Mouse (Mus musculus) neural tube, embryonic 10.5 days (tissue): ENCODE measurements around the gene Gm21293.
"Not testable (repeated sequence)": the region's sequence is repeated elsewhere in the genome, so short reads cannot be mapped to it uniquely, and the experiment has no call there.

Experiments used
- DNase-seq: peaks from one replicate; pipeline ENCODE4 v3.0.0-alpha.2; 2017; ENCODE audit warnings: low spot score; ENCODE audit errors: extremely low spot score

Gm21293 gene

DNA sequence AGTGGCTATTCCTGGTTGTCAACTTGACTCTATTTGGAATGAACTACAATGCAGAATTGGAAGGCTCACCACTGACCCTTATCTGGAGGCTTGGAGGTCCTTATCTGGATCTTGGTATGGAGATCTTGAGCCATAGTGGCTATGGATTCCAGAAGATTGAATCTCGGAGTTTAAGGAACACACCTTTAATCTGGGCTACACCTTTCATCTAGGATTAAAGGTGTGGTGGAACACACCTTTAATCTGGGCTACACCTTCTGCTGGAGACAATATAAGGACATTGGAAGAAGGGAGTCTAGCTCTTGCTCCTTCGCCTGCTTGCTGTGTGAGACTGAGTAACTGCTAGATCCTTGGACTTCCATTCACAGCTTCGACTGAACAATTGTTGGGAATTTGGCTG lies at the start of gene Gm21293:
Gene Gm21293 (plus strand): TSS at position 301 of the 400 bp plus-strand sequence.
- not testable (repeated sequence) for DNase-seq

DNA sequence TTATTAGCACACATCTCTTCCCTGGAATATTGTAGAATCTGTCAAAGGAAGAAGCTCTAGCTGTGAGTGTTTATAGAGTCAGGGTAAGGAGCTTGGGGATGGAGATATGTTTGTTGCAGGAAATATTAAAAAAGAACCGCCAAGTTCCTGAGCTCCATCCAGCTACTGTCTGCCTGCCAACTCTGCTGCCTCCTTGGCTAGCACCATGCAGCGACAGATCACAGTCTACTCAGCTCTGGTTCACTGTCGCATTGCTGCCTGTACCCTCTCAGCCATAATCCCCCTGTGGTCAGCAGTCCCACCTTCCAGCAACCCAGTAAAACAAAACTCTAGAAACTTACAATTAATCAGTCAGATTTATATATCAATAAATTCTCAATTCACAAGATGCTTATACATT lies 32.7 kb upstream of the Gm21293 start:
- DNase-seq: no peak

DNA sequence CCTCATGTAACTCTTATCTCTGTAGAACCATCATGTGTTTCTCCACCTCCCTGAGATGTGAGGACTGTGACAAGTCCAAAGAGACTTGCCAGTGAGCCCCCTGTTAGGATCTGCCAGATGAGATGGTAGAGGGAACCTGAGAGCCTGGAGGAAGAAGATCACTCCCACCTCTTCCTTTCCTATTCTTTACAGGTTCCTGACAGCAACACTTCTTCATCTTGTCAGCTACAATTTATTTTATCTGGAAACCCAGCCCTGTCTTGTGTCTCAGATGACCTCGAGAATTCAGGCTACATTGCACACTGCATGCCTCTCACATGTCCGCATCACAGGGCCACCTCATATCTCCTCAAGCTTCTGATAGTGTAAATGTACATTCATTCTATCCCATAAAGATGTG lies 24.5 kb upstream of the Gm21293 start:
- no peak for DNase-seq

DNA sequence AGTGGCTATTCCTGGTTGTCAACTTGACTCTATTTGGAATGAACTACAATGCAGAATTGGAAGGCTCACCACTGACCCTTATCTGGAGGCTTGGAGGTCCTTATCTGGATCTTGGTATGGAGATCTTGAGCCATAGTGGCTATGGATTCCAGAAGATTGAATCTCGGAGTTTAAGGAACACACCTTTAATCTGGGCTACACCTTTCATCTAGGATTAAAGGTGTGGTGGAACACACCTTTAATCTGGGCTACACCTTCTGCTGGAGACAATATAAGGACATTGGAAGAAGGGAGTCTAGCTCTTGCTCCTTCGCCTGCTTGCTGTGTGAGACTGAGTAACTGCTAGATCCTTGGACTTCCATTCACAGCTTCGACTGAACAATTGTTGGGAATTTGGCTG lies 8.4 kb downstream of the Gm21293 start, which contains the start of gene Gm6763:
Gene Gm6763 (plus strand): TSS at position 301 of the 400 bp plus-strand sequence.
- DNase-seq: not testable (repeated sequence)

DNA sequence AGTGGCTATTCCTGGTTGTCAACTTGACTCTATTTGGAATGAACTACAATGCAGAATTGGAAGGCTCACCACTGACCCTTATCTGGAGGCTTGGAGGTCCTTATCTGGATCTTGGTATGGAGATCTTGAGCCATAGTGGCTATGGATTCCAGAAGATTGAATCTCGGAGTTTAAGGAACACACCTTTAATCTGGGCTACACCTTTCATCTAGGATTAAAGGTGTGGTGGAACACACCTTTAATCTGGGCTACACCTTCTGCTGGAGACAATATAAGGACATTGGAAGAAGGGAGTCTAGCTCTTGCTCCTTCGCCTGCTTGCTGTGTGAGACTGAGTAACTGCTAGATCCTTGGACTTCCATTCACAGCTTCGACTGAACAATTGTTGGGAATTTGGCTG lies 16.9 kb downstream of the Gm21293 start, which contains the start of gene Gm8764:
Gene Gm8764 (plus strand): TSS at position 301 of the 400 bp plus-strand sequence.
- not testable (repeated sequence) for DNase-seq

DNA sequence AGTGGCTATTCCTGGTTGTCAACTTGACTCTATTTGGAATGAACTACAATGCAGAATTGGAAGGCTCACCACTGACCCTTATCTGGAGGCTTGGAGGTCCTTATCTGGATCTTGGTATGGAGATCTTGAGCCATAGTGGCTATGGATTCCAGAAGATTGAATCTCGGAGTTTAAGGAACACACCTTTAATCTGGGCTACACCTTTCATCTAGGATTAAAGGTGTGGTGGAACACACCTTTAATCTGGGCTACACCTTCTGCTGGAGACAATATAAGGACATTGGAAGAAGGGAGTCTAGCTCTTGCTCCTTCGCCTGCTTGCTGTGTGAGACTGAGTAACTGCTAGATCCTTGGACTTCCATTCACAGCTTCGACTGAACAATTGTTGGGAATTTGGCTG lies 25.4 kb downstream of the Gm21293 start, which contains the start of gene Gm21304:
Gene Gm21304 (plus strand): TSS at position 301 of the 400 bp plus-strand sequence.
- not testable (repeated sequence) for DNase-seq

DNA sequence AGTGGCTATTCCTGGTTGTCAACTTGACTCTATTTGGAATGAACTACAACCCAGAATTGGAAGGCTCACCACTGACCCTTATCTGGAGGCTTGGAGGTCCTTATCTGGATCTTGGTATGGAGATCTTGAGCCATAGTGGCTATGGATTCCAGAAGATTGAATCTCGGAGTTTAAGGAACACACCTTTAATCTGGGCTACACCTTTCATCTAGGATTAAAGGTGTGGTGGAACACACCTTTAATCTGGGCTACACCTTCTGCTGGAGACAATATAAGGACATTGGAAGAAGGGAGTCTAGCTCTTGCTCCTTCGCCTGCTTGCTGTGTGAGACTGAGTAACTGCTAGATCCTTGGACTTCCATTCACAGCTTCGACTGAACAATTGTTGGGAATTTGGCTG lies 33.9 kb downstream of the Gm21293 start, which contains the start of gene Gm21312:
Gene Gm21312 (plus strand): TSS at position 301 of the 400 bp plus-strand sequence.
- DNase-seq: not testable (repeated sequence)

DNA sequence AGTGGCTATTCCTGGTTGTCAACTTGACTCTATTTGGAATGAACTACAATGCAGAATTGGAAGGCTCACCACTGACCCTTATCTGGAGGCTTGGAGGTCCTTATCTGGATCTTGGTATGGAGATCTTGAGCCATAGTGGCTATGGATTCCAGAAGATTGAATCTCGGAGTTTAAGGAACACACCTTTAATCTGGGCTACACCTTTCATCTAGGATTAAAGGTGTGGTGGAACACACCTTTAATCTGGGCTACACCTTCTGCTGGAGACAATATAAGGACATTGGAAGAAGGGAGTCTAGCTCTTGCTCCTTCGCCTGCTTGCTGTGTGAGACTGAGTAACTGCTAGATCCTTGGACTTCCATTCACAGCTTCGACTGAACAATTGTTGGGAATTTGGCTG lies 42.4 kb downstream of the Gm21293 start, which contains the start of gene Gm20765:
Gene Gm20765 (plus strand): TSS at position 301 of the 400 bp plus-strand sequence.
- DNase-seq: not testable (repeated sequence)

DNA sequence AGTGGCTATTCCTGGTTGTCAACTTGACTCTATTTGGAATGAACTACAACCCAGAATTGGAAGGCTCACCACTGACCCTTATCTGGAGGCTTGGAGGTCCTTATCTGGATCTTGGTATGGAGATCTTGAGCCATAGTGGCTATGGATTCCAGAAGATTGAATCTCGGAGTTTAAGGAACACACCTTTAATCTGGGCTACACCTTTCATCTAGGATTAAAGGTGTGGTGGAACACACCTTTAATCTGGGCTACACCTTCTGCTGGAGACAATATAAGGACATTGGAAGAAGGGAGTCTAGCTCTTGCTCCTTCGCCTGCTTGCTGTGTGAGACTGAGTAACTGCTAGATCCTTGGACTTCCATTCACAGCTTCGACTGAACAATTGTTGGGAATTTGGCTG lies 51.0 kb downstream of the Gm21293 start, which contains the start of gene Gm4340:
Gene Gm4340 (plus strand): TSS at position 301 of the 400 bp plus-strand sequence.
- DNase-seq: not testable (repeated sequence)
